In genomic region chr17:26681276-26681675, GRCm38 (mm10) we compare ENCODE assay signal across 20 mouse cellular contexts. TPM values are rescaled to one million over a fixed set of nuclear protein-coding genes. Genes with fewer than 3 reads are reported as not detected.
DNase-seq lines count a peak whose midpoint lies in the region; ATAC-seq and TF ChIP-seq lines count a peak whose summit lies in the region.
"Had no signal": no experiment of that assay in that cellular context is flagged by ENCODE, and none has a peak within 500 bp of the region (broad histone marks: within the 10 kb centered on the region; RNA-seq: fewer than 3 reads in every experiment).

No protein-coding gene starts in this region.

- no peaks in the 10 kb centered on the region for H3K9me3 ChIP-seq in liver, embryonic 14.5 days (ENCODE audit: control insufficient read depth, low read length)
- H3K9me3 ChIP-seq in CH12.LX (replicated peaks; ENCODE audit: low read length), result peaks cover 8% of the 10 kb centered on the region
- H3K9me3 ChIP-seq: forebrain, embryonic 12.5 days; heart, embryonic 15.5 days; liver, embryonic 13.5 days; midbrain, embryonic 12.5 days; neural tube, embryonic 13.5 days had no signal

- no peak overlapping the region for H3K4me2 ChIP-seq in liver, embryonic 14.5 days (ENCODE audit: low read depth)
- no peak overlapping the region for H3K4me2 ChIP-seq in CH12.LX (ENCODE audit: insufficient read depth, low read depth, poor library complexity, severe bottlenecking)
- H3K4me2 ChIP-seq: forebrain, embryonic 12.5 days; heart, embryonic 15.5 days; liver, embryonic 13.5 days; midbrain, embryonic 12.5 days; neural tube, embryonic 13.5 days had no signal

- H3K9ac ChIP-seq in heart, adult 2 months (ENCODE audit: low read depth, low read length), result no peak overlapping the region
- H3K9ac ChIP-seq in liver, embryonic 14.5 days (replicated peaks), result no peak overlapping the region
- H3K9ac ChIP-seq in CH12.LX (ENCODE audit: insufficient read depth, low read depth), result no peak overlapping the region
- H3K9ac ChIP-seq: forebrain, embryonic 12.5 days; heart, embryonic 15.5 days; liver, embryonic 13.5 days; midbrain, embryonic 12.5 days; neural tube, embryonic 13.5 days had no signal

- peaks cover 11% of the 10 kb centered on the region for H3K79me2 ChIP-seq in heart, adult 2 months (replicated peaks; ENCODE audit: control insufficient read depth, insufficient read depth, low read length)
- peaks cover 42% of the 10 kb centered on the region for H3K79me2 ChIP-seq in CH12.LX (replicated peaks; ENCODE audit: control insufficient read depth, extremely low read depth, insufficient read depth, poor library complexity, severe bottlenecking)

- intact Hi-C loops in heart, adult 2 months (cut with DNase I), result no loop called here
- intact Hi-C loops in heart, postnatal 10 days (cut with DNase I), result no loop called here

- no peaks in the 10 kb centered on the region for H3K27me3 ChIP-seq in heart, adult 2 months (ENCODE audit: control insufficient read depth, insufficient read depth, low read length)
- H3K27me3 ChIP-seq in liver, embryonic 14.5 days (ENCODE audit: control insufficient read depth, insufficient read depth, low read length), result no peaks in the 10 kb centered on the region
- no peaks in the 10 kb centered on the region for H3K27me3 ChIP-seq in CH12.LX (replicated peaks)
- no peaks in the 10 kb centered on the region for H3K27me3 ChIP-seq in splenic B cell, adult 2 months (ENCODE audit: control insufficient read depth, insufficient read depth, low read length, poor library complexity, severe bottlenecking)
- H3K27me3 ChIP-seq: forebrain, embryonic 12.5 days; heart, embryonic 15.5 days; liver, embryonic 13.5 days; midbrain, embryonic 12.5 days; neural tube, embryonic 13.5 days had no signal

- H3K4me3 ChIP-seq in heart, adult 2 months, result no peak overlapping the region
- no peak overlapping the region for H3K4me3 ChIP-seq in liver, embryonic 14.5 days (ENCODE audit: insufficient read depth in 1 of 2, low read depth in 2 of 2, low read length in 2 of 2)
- no peak overlapping the region for H3K4me3 ChIP-seq in CH12.LX (replicated peaks in 1 of 3; ENCODE audit: low read depth in 2 of 3, low read length in 2 of 3, poor library complexity in 1 of 3)
- H3K4me3 ChIP-seq: forebrain, embryonic 12.5 days; heart, embryonic 15.5 days; liver, embryonic 13.5 days; midbrain, embryonic 12.5 days; neural tube, embryonic 13.5 days had no signal

- TF ChIP-seq POLR2A in heart, adult 2 months (IDR thresholded peaks at IDR 0.05; ENCODE audit: insufficient read depth, low read depth, low read length), result no peak
- TF ChIP-seq POLR2A in CH12.LX (IDR thresholded peaks at IDR 0.05; ENCODE audit: low read depth, low read length), result no peak

- in situ Hi-C loops in CH12.LX (cut with MboI; ENCODE audit: low pct_ligation_motif_present, low pct_unique_long_range_greater_than_20kb, low sequenced_read_pairs), result no loop called here

- H3K36me3 ChIP-seq in heart, adult 2 months (ENCODE audit: control insufficient read depth, insufficient read depth, low read length), result 0 out of 2 replicates have a peak, but pooled peaks cover 3% of the 10 kb centered on the region
- H3K36me3 ChIP-seq in liver, embryonic 14.5 days (replicated peaks; ENCODE audit: control insufficient read depth, insufficient read depth, low read depth), result peaks cover 4% of the 10 kb centered on the region
- H3K36me3 ChIP-seq in CH12.LX (replicated peaks in 1 of 2; ENCODE audit: control insufficient read depth in 1 of 2, insufficient read depth in 1 of 2, low read length in 1 of 2), result peaks cover 26 to 65% of the 10 kb centered on the region in 2 experiments
- no peaks in the 10 kb centered on the region; the same call in 1 of the 2 replicates for H3K36me3 ChIP-seq in splenic B cell, adult 2 months (ENCODE audit: control insufficient read depth, insufficient read depth, low read length, poor library complexity, severe bottlenecking)

- TF ChIP-seq CTCF in heart, adult 2 months (IDR thresholded peaks at IDR 0.05), result peak; percentile 44
- TF ChIP-seq CTCF in liver, embryonic 14.5 days (IDR thresholded peaks at IDR 0.05; ENCODE audit: low read depth), result peak; percentile 38
- TF ChIP-seq CTCF in CH12.LX (conservative IDR thresholded peaks at IDR 0.05 in 1 of 2, IDR thresholded peaks at IDR 0.05 in 1 of 2; ENCODE audit: low read depth in 2 of 2, low read length in 2 of 2), result no peak

- TF ChIP-seq RAD21 in CH12.LX (IDR thresholded peaks at IDR 0.05; ENCODE audit: low read depth, low read length), result peak; percentile 2

- TF ChIP-seq EP300 in heart, adult 2 months (IDR thresholded peaks at IDR 0.05; ENCODE audit: insufficient read depth, low read depth, low read length), result no peak
- no peak for TF ChIP-seq EP300 in liver, embryonic 14.5 days (IDR thresholded peaks at IDR 0.05; ENCODE audit: low read depth)
- no peak for TF ChIP-seq EP300 in CH12.LX (IDR thresholded peaks at IDR 0.05; ENCODE audit: low read length)

- H3K27ac ChIP-seq in heart, adult 2 months, result no peak overlapping the region
- H3K27ac ChIP-seq in liver, embryonic 14.5 days, result no peak overlapping the region
- H3K27ac ChIP-seq in CH12.LX (ENCODE audit: insufficient read depth, low read depth), result no peak overlapping the region
- H3K27ac ChIP-seq: forebrain, embryonic 12.5 days; heart, embryonic 15.5 days; liver, embryonic 13.5 days; midbrain, embryonic 12.5 days; neural tube, embryonic 13.5 days had no signal

- WGBS in heart, adult 2 months, result 90% methylated on average over 6 of the region's 6 CpGs
- whole genome bisulfite sequencing in liver, embryonic 14.5 days (ENCODE audit: insufficient replicate concordance), result 86% methylated on average over 6 of the region's 6 CpGs

- DNase-seq in heart, adult 2 months, result no peak
- no peak for DNase-seq in heart, postnatal 10 days
- DNase-seq in liver, embryonic 14.5 days (ENCODE audit: low read depth in 3 of 3, low spot score in 3 of 3), result no peak
- DNase-seq in liver (no peak), CH12.LX (ENCODE audit: extremely low read depth) (no peak)
- peak; percentile 25 for DNase-seq in splenic B cell, adult 2 months (ENCODE audit: low read depth, low spot score)
- DNase-seq in spleen, postnatal 36 days (ENCODE audit: low spot score in 2 of 2), result no peak
- DNase-seq: adrenal gland, postnatal 10 days; cerebellum, adult 9-11 months; gastrocnemius, postnatal 14 days; kidney, adult 9 months; liver, embryonic 13.5 days; right cerebral cortex, adult 18-20 months; thymus, adult 18-20 months had no signal

- no peak for ATAC-seq in liver, embryonic 14.5 days (ENCODE audit: insufficient read depth)
- ATAC-seq: activated CD4-positive, CD25-positive, alpha-beta regulatory T cell, adult 4 months; lung, postnatal 0 days had no signal

- H3K4me1 ChIP-seq in heart, adult 2 months (ENCODE audit: control insufficient read depth, insufficient read depth, low read length), result peaks cover 5% of the 10 kb centered on the region; the same call in 1 of the 2 replicates
- H3K4me1 ChIP-seq in liver, embryonic 14.5 days (replicated peaks; ENCODE audit: control insufficient read depth in 2 of 2, insufficient read depth in 2 of 2, low read length in 1 of 2), result peaks cover 11 to 16% of the 10 kb centered on the region in 2 experiments
- peaks cover 7 to 42% of the 10 kb centered on the region in 2 experiments; a peak in 3 of 4 replicates for H3K4me1 ChIP-seq in CH12.LX (ENCODE audit: control insufficient read depth in 1 of 2, insufficient read depth in 2 of 2)

- dilution Hi-C loops in CH12.LX (cut with MboI; ENCODE audit: extremely low pct_ligation_motif_present, extremely low pct_unique_long_range_greater_than_20kb, low sequenced_read_pairs), result no loop called here

TF ChIP-seq in CH12.LX, 34 proteins besides CTCF, POLR2A, EP300 and RAD21:
- TF ChIP-seq ELF1 (IDR thresholded peaks at IDR 0.05; ENCODE audit: low read depth, low read length), result no peak
- TF ChIP-seq MAZ (IDR thresholded peaks at IDR 0.05; ENCODE audit: low read depth, low read length), result no peak
- TF ChIP-seq USF1 (IDR thresholded peaks at IDR 0.05; ENCODE audit: low read depth, low read length), result no peak
- no peak for TF ChIP-seq JUND (conservative IDR thresholded peaks at IDR 0.05; ENCODE audit: low read depth, low read length)
- no peak for TF ChIP-seq SIN3A (IDR thresholded peaks at IDR 0.05; ENCODE audit: low read length)
- TF ChIP-seq GABPA (IDR thresholded peaks at IDR 0.05; ENCODE audit: insufficient replicate concordance, low read depth, low read length), result no peak
- no peak for TF ChIP-seq HCFC1 (IDR thresholded peaks at IDR 0.05; ENCODE audit: low read depth, low read length)
- TF ChIP-seq PAX5 (IDR thresholded peaks at IDR 0.05; ENCODE audit: low read length), result no peak

RNA-seq across cellular contexts. Expression of gene Atp6v0e, which starts 18.2 kb away (rescaled TPM):
- 10 to 100 TPM; 60.9 to 67.2 TPM for total RNA-seq in heart, adult 2 months (2021)
- 143 and 187 TPM in 2 replicates for polyA plus RNA-seq in heart, adult 2 months (2012; rRNA removed)
- 10 to 100 TPM; 87.1 to 87.8 TPM for total RNA-seq in heart, postnatal 10 days (2021)
- polyA plus RNA-seq in liver, embryonic 14.5 days (2012; rRNA removed), result 99.3 and 118 TPM in 2 replicates
- 204 and 209 TPM in 2 replicates for polyA plus RNA-seq in liver, embryonic 14.5 days (2014; fragmentation: Nextera tagmentation; extraction: Ambion mirVana)
- total RNA-seq in CH12.LX (2012; rRNA removed) (190 and 206 TPM in 2 replicates), CH12.LX (2014; rRNA removed) (403 and 422 TPM in 2 replicates)
- 190 and 226 TPM in 2 replicates for polyA plus RNA-seq in CH12.LX (2012; ENCODE audit: insufficient read length, low read depth)

RNA-seq across cellular contexts. Expression of gene Crebrf, which starts 34.2 kb away (rescaled TPM):
- 10 to 100 TPM; 63.5 to 72.9 TPM for total RNA-seq in heart, adult 2 months (2021)
- polyA plus RNA-seq in heart, adult 2 months (2012; rRNA removed), result 6.1 and 10.7 TPM in 2 replicates
- 10 to 100 TPM; 31.8 to 36.0 TPM for total RNA-seq in heart, postnatal 10 days (2021)
- 1.2 and 1.3 TPM in 2 replicates for polyA plus RNA-seq in liver, embryonic 14.5 days (2012; rRNA removed)
- 2.8 and 3.2 TPM in 2 replicates for polyA plus RNA-seq in liver, embryonic 14.5 days (2014; fragmentation: Nextera tagmentation; extraction: Ambion mirVana)
- total RNA-seq in CH12.LX (2012; rRNA removed) (5.8 and 6.8 TPM in 2 replicates), CH12.LX (2014; rRNA removed) (8.1 and 8.6 TPM in 2 replicates)
- 5.8 and 9.2 TPM in 2 replicates for polyA plus RNA-seq in CH12.LX (2012; ENCODE audit: insufficient read length, low read depth)

Comparison
In these comparisons a context has a peak if more than half of its experiments do, and no peak if none do; other contexts are left out.
1. CTCF ChIP-seq: peak in heart, adult 2 months (single experiment) and liver, embryonic 14.5 days (single experiment); none in CH12.LX (0 of 2).